ENCODE assay signal across 1 mouse cellular context in the genomic region with DNA sequence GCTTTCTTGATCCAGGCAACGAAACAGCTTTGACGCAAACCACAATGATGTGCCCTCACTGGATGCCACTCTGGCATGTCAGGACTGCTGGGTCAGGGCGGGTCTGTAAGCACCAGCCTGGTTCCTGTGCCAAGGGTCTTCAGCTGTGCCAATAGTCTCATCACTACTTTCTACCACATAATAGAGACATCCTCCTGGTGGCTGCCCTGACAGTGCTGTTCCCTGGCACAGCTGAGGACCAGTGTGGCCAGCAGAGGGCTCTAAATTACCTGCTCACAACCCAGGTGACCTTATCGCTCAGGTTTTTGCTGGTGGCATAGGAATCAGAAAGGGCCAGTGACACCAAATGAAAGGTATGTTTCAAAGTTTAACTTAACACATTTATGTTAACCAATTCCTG.
TF ChIP-seq lines count a peak whose summit lies in the region.

No protein-coding gene starts in this region.

TF ChIP-seq in CH12.LX, 34 proteins besides CTCF, POLR2A, EP300 and RAD21:
- TF ChIP-seq SMC3 (IDR thresholded peaks at IDR 0.05; ENCODE audit: low read depth, low read length) (peak; percentile 73), MEF2A (IDR thresholded peaks at IDR 0.05; ENCODE audit: borderline replicate concordance, low read depth, low read length) (no peak)
